Mouse (Mus musculus): Measurements from ENCODE around the gene Atp6ap1. TPM values are rescaled to one million over a fixed set of nuclear protein-coding genes. Genes with fewer than 3 reads are reported as not detected.

Gene Atp6ap1
- polyA plus RNA-seq, 1 experiment = 120 TPM

- Histone ChIP-seq H3K27me3 (ENCODE audit: control insufficient read depth, insufficient read depth, insufficient read length) (no peaks in the 10 kb centered on the region), H3K4me3 (ENCODE audit: insufficient read depth, poor library complexity, severe bottlenecking) (no peak overlapping the region), H3K36me3 (ENCODE audit: control insufficient read depth, insufficient read depth) (no peaks in the 10 kb centered on the region), H3K79me2 (ENCODE audit: control insufficient read depth, insufficient read depth) (peaks cover 11% of the 10 kb centered on the region), H3K79me3 (ENCODE audit: low read depth) (peaks cover 7% of the 10 kb centered on the region), H3ac (ENCODE audit: control insufficient read depth, insufficient read length, low read depth) (no peak overlapping the region)
- TF ChIP-seq MAX (IDR thresholded peaks at IDR 0.05) (no peak), CEBPB (IDR thresholded peaks at IDR 0.05; ENCODE audit: low read depth) (no peak), FOSL1 (IDR thresholded peaks at IDR 0.05; ENCODE audit: insufficient read depth, low read length, poor library complexity, severe bottlenecking) (no peak), MYOG (IDR thresholded peaks at IDR 0.05; ENCODE audit: control insufficient read depth, extremely low read depth, insufficient read length) (no peak), CTCF (IDR thresholded peaks at IDR 0.05; ENCODE audit: control insufficient read depth, insufficient read depth, insufficient read length) (no peak), MYOD1 (IDR thresholded peaks at IDR 0.05; ENCODE audit: control insufficient read depth, insufficient read length, low read depth) (no peak), USF1 (IDR thresholded peaks at IDR 0.05; ENCODE audit: low read depth) (no peak)
Measured at GRCm38 (mm10) chrX:74293431-74293830, 3.5 kb upstream of the Atp6ap1 start.

GRCm38 (mm10) chrX:74298348-74298747 is 1.5 kb downstream of the Atp6ap1 start:
- H3K4me3 ChIP-seq (ENCODE audit: insufficient read depth, poor library complexity, severe bottlenecking) = no peak overlapping the region
- H3ac ChIP-seq (ENCODE audit: control insufficient read depth, insufficient read length, low read depth) = no peak overlapping the region
- H3K79me2 ChIP-seq (ENCODE audit: control insufficient read depth, insufficient read depth) = peaks cover 20% of the 10 kb centered on the region
- H3K79me3 ChIP-seq (ENCODE audit: low read depth) = peaks cover 7% of the 10 kb centered on the region
- H3K36me3 ChIP-seq (ENCODE audit: control insufficient read depth, insufficient read depth) = peaks cover 25% of the 10 kb centered on the region
- no peaks in the 10 kb centered on the region for H3K27me3 ChIP-seq (ENCODE audit: control insufficient read depth, insufficient read depth, insufficient read length)
- TF ChIP-seq MYOD1 (IDR thresholded peaks at IDR 0.05; ENCODE audit: control insufficient read depth, insufficient read length, low read depth) = no peak
- TF ChIP-seq CTCF (IDR thresholded peaks at IDR 0.05; ENCODE audit: control insufficient read depth, insufficient read depth, insufficient read length) = no peak
- no peak for TF ChIP-seq MAX (IDR thresholded peaks at IDR 0.05)
- no peak for TF ChIP-seq CEBPB (IDR thresholded peaks at IDR 0.05; ENCODE audit: low read depth)
- TF ChIP-seq USF1 (IDR thresholded peaks at IDR 0.05; ENCODE audit: low read depth) = no peak
- no peak for TF ChIP-seq MYOG (IDR thresholded peaks at IDR 0.05; ENCODE audit: control insufficient read depth, extremely low read depth, insufficient read length)
- TF ChIP-seq FOSL1 (IDR thresholded peaks at IDR 0.05; ENCODE audit: insufficient read depth, low read length, poor library complexity, severe bottlenecking) = no peak

GRCm38 (mm10) chrX:74299721-74300120 is 2.8 kb downstream of the Atp6ap1 start:
- TF ChIP-seq CEBPB (IDR thresholded peaks at IDR 0.05; ENCODE audit: low read depth) = no peak
- no peak for TF ChIP-seq CTCF (IDR thresholded peaks at IDR 0.05; ENCODE audit: control insufficient read depth, insufficient read depth, insufficient read length)
- TF ChIP-seq MYOG (IDR thresholded peaks at IDR 0.05; ENCODE audit: control insufficient read depth, extremely low read depth, insufficient read length) = no peak
- TF ChIP-seq MYOD1 (IDR thresholded peaks at IDR 0.05; ENCODE audit: control insufficient read depth, insufficient read length, low read depth) = no peak
- TF ChIP-seq FOSL1 (IDR thresholded peaks at IDR 0.05; ENCODE audit: insufficient read depth, low read length, poor library complexity, severe bottlenecking) = no peak
- TF ChIP-seq USF1 (IDR thresholded peaks at IDR 0.05; ENCODE audit: low read depth) = no peak
- TF ChIP-seq MAX (IDR thresholded peaks at IDR 0.05) = no peak
- peaks cover 25% of the 10 kb centered on the region for H3K36me3 ChIP-seq (ENCODE audit: control insufficient read depth, insufficient read depth)
- H3K27me3 ChIP-seq (ENCODE audit: control insufficient read depth, insufficient read depth, insufficient read length) = no peaks in the 10 kb centered on the region
- H3K79me3 ChIP-seq (ENCODE audit: low read depth) = peaks cover 7% of the 10 kb centered on the region
- peaks cover 20% of the 10 kb centered on the region for H3K79me2 ChIP-seq (ENCODE audit: control insufficient read depth, insufficient read depth)
- no peak overlapping the region for H3ac ChIP-seq (ENCODE audit: control insufficient read depth, insufficient read length, low read depth)
- no peak overlapping the region for H3K4me3 ChIP-seq (ENCODE audit: insufficient read depth, poor library complexity, severe bottlenecking)

- Histone ChIP-seq H3K79me3 (ENCODE audit: low read depth) (peaks cover 16% of the 10 kb centered on the region), H3K27me3 (ENCODE audit: control insufficient read depth, insufficient read depth, insufficient read length) (no peaks in the 10 kb centered on the region), H3K4me3 (ENCODE audit: insufficient read depth, poor library complexity, severe bottlenecking) (peak within 1 kb of the TSS; percentile 49), H3ac (ENCODE audit: control insufficient read depth, insufficient read length, low read depth) (peak within 1 kb of the TSS; percentile 77), H3K79me2 (ENCODE audit: control insufficient read depth, insufficient read depth) (peaks cover 28% of the 10 kb centered on the region), H3K36me3 (ENCODE audit: control insufficient read depth, insufficient read depth) (peaks cover 46% of the 10 kb centered on the region)
- TF ChIP-seq CEBPB (IDR thresholded peaks at IDR 0.05; ENCODE audit: low read depth) (no peak), MYOG (IDR thresholded peaks at IDR 0.05; ENCODE audit: control insufficient read depth, extremely low read depth, insufficient read length) (no peak), CTCF (IDR thresholded peaks at IDR 0.05; ENCODE audit: control insufficient read depth, insufficient read depth, insufficient read length) (no peak)
Measured at GRCm38 (mm10) chrX:74304867-74305700, 8.2 kb downstream of the Atp6ap1 start, which contains the start of gene Gdi1. Gdi1 (plus strand) TSS chrX:74304998.

GRCm38 (mm10) chrX:74312540-74313464 is 15.9 kb downstream of the Atp6ap1 start, which contains the start of gene Fam50a:
Fam50a (plus strand) TSS chrX:74313033.
- peaks cover under 1% of the 10 kb centered on the region for H3K79me2 ChIP-seq (ENCODE audit: control insufficient read depth, insufficient read depth)
- peaks cover 34% of the 10 kb centered on the region for H3K36me3 ChIP-seq (ENCODE audit: control insufficient read depth, insufficient read depth)
- no peaks in the 10 kb centered on the region for H3K27me3 ChIP-seq (ENCODE audit: control insufficient read depth, insufficient read depth, insufficient read length)
- H3ac ChIP-seq (ENCODE audit: control insufficient read depth, insufficient read length, low read depth) = peak within 1 kb of the TSS; percentile 94
- H3K4me3 ChIP-seq (ENCODE audit: insufficient read depth, poor library complexity, severe bottlenecking) = peak within 1 kb of the TSS; percentile 40
- no peak for TF ChIP-seq MYOD1 (IDR thresholded peaks at IDR 0.05; ENCODE audit: control insufficient read depth, insufficient read length, low read depth)
- peak; percentile 83 for TF ChIP-seq USF1 (IDR thresholded peaks at IDR 0.05; ENCODE audit: low read depth)
- H3K79me3 ChIP-seq (ENCODE audit: low read depth) = peaks cover 1% of the 10 kb centered on the region
